Mouse (Mus musculus) MEL (cell line): ENCODE measurements around the gene Ric8b. TPM values are rescaled to one million over a fixed set of nuclear protein-coding genes. Genes with fewer than 3 reads are reported as not detected.

Experiments used
- DNase-seq: peaks from one replicate; pipeline ENCODE4 v3.0.0; 2011; ENCODE audit warnings: low read depth, low spot score
- H3K27ac ChIP-seq: 2 replicates; pipeline ENCODE4 v1.5.1; 2012; ENCODE audit warnings: low read depth, mild to moderate bottlenecking, control low read depth, low read length, moderate library complexity; ENCODE audit not compliant: control insufficient read depth
- H3K27me3 ChIP-seq, 2 experiments: fragments of 150-350 bp in 1 of 2; sonication (generic) in 1 of 2; 2 replicates each; pipeline ENCODE4 v1.6.1; 2012; ENCODE audit warnings: low read length in 2 of 2, mild to moderate bottlenecking in 2 of 2, improper control_type of control experiment in 1 of 2, moderate library complexity in 1 of 2; ENCODE audit not compliant: insufficient read depth in 2 of 2, control insufficient read depth in 1 of 2
- H3K36me3 ChIP-seq, 2 experiments: 2 replicates each; pipeline ENCODE4 v1.6.1; 2012 to 2014; ENCODE audit warnings: low read length in 2 of 2, improper control_type of control experiment in 1 of 2, inconsistent platforms in 1 of 2, mild to moderate bottlenecking in 1 of 2; ENCODE audit not compliant: insufficient read depth in 2 of 2, control insufficient read depth in 1 of 2
- H3K4me1 ChIP-seq, 2 experiments: fragments of 150-350 bp in 1 of 2; sonication (generic) in 1 of 2; 2 replicates each; pipeline ENCODE4 v1.6.1; 2012; ENCODE audit warnings: low read length in 2 of 2, improper control_type of control experiment in 1 of 2, mild to moderate bottlenecking in 1 of 2; ENCODE audit not compliant: insufficient read depth in 2 of 2, control insufficient read depth in 1 of 2
- H3K4me3 ChIP-seq, 2 experiments: fragments of 150-350 bp in 1 of 2; sonication (generic) in 1 of 2; 2 replicates each; pipeline ENCODE4 v1.5.1; 2012; ENCODE audit warnings: low read depth in 2 of 2, low read length in 2 of 2, mild to moderate bottlenecking in 2 of 2, moderate library complexity in 2 of 2, control low read depth in 1 of 2, improper control_type of control experiment in 1 of 2; ENCODE audit not compliant: control insufficient read depth in 1 of 2, insufficient read depth in 1 of 2
- H3K79me2 ChIP-seq: 2 replicates; pipeline ENCODE4 v1.6.1; 2012; ENCODE audit warnings: mild to moderate bottlenecking, low read length, moderate library complexity; ENCODE audit not compliant: control insufficient read depth, poor library complexity, insufficient read depth
- H3K9ac ChIP-seq: 2 replicates; pipeline ENCODE4 v1.6.1; 2012; ENCODE audit warnings: low read depth, mild to moderate bottlenecking, control low read depth, low read length, moderate library complexity; ENCODE audit not compliant: control insufficient read depth, poor library complexity, severe bottlenecking
- H3K9me3 ChIP-seq: fragments of 150-350 bp; sonication (generic); replicated peaks from 2 replicates; pipeline ENCODE4 v1.6.1; 2012; ENCODE audit warnings: mild to moderate bottlenecking, low read length, improper control_type of control experiment, moderate library complexity; ENCODE audit not compliant: insufficient read depth
- CTCF ChIP-seq, 3 experiments: IDR thresholded peaks in 2 of 3; conservative IDR thresholded peaks in 1 of 3; 2 replicates each; pipeline ENCODE4 v1.5.1; 2011 to 2012; ENCODE audit warnings: low read length in 3 of 3, low read depth in 2 of 3, mild to moderate bottlenecking in 2 of 3, improper control_type of control experiment in 1 of 3, inconsistent platforms in 1 of 3, mixed read lengths in 1 of 3, moderate library complexity in 1 of 3; ENCODE audit not compliant: control insufficient read depth in 1 of 3, insufficient read depth in 1 of 3, poor library complexity in 1 of 3, severe bottlenecking in 1 of 3
- GATA1 ChIP-seq: IDR thresholded peaks from 2 replicates; pipeline ENCODE4 v1.6.1; 2011; ENCODE audit warnings: low read depth, low read length, improper control_type of control experiment
- MYC ChIP-seq: IDR thresholded peaks from 2 replicates; pipeline ENCODE4 v1.6.1; 2011; ENCODE audit warnings: low read depth, mild to moderate bottlenecking, low read length, improper control_type of control experiment, moderate library complexity
- NELFE ChIP-seq: IDR thresholded peaks from 2 replicates; pipeline ENCODE4 v1.6.1; 2011; ENCODE audit warnings: low read depth, low read length, improper control_type of control experiment
- POLR2AphosphoS5 ChIP-seq: IDR thresholded peaks from 2 replicates; pipeline ENCODE4 v1.6.1; 2012; ENCODE audit warnings: low read depth, borderline replicate concordance, mild to moderate bottlenecking, inconsistent platforms, low read length, moderate library complexity, mixed read lengths
- RAD21 ChIP-seq: IDR thresholded peaks from 2 replicates; pipeline ENCODE4 v1.6.1; 2011; ENCODE audit warnings: mild to moderate bottlenecking, low read depth, low read length, improper control_type of control experiment
- SMC3 ChIP-seq: IDR thresholded peaks from 2 replicates; pipeline ENCODE4 v1.6.1; 2011; ENCODE audit warnings: low read depth, low read length, improper control_type of control experiment
- TBP ChIP-seq: IDR thresholded peaks from 2 replicates; pipeline ENCODE4 v1.8.0; 2011; ENCODE audit warnings: low read depth, low read length, improper control_type of control experiment
- UBTF ChIP-seq: IDR thresholded peaks from 2 replicates; pipeline ENCODE4 v1.6.1; 2012; ENCODE audit warnings: low read depth, mild to moderate bottlenecking, inconsistent platforms, low read length, improper control_type of control experiment, moderate library complexity, borderline replicate concordance; ENCODE audit not compliant: insufficient read depth
- USF2 ChIP-seq, 2 experiments: IDR thresholded peaks; 2 replicates each; pipeline ENCODE4 v1.6.1; 2011 to 2012; ENCODE audit warnings: improper control_type of control experiment in 2 of 2, low read length in 2 of 2, borderline replicate concordance in 1 of 2, inconsistent platforms in 1 of 2, low read depth in 1 of 2, mild to moderate bottlenecking in 1 of 2; ENCODE audit not compliant: insufficient read depth in 1 of 2
- polyA plus RNA-seq, 2 experiments: library from polyadenylated mRNA; stranded (reverse) in 1 of 2; unstranded in 1 of 2; fragments of >175 nt in 1 of 2; fragments of >200 nt in 1 of 2; gene quantifications; 2 replicates each; pipeline versions ENCODE4 v1.2.1 to v1.2.4; 2012; ENCODE audit warnings: low replicate concordance in 2 of 2, low read depth in 1 of 2; ENCODE audit not compliant: insufficient read length in 2 of 2, insufficient read depth in 1 of 2, missing spikeins in 1 of 2
- total RNA-seq: library from RNA; depleted of rRNA; stranded (reverse); fragments of 300-350 nt; gene quantifications from 2 replicates; pipeline ENCODE4 v1.2.3, GENCODE M21; 2012

The Ric8b gene
- total and polyA plus RNA-seq, 3 experiments, result 6.3 to 8.6 TPM; not detected in 1

DNA sequence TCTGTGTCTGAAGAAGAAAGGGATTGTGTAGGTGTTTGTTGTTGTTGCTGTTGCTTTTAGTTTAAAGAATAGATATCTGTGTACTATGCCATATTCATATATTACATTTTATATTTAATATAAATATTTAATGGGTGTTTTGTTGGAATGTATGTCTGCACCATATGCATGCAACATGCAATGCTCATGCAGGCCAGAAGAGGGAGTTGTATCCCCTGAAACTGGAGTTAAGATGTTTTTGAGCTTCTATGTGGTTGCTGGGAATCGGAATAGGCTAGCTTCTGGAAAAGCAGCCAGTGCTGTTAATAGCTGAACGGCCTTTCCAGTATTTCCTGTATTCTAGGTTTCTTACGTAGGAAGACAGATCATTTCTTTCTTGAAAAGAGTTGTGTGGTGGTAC lies 28.3 kb downstream of the Ric8b start:
- Histone ChIP-seq H3K79me2 (no peaks in the 10 kb centered on the region), H3K4me1 (no peaks in the 10 kb centered on the region), H3K27me3 (no peaks in the 10 kb centered on the region), H3K4me3 (no peak overlapping the region), H3K9me3 (no peaks in the 10 kb centered on the region), H3K9ac (no peak overlapping the region), H3K27ac (no peak overlapping the region), H3K36me3 (peaks cover 0 to 6% of the 10 kb centered on the region in 2 experiments; a peak in 2 of 4 replicates)
- peak; percentile 39 for DNase-seq
- TF ChIP-seq RAD21 (peak; percentile 38), USF2 (IDR thresholded peaks at IDR 0.05; ENCODE audit: borderline replicate concordance in 1 of 2, insufficient read depth in 1 of 2, low read depth in 1 of 2, low read length in 2 of 2) (no peak), SMC3 (peak; percentile 34; the same call in 1 of the 2 replicates), CTCF (IDR thresholded peaks at IDR 0.05 in 2 of 3, conservative IDR thresholded peaks at IDR 0.05 in 1 of 3; ENCODE audit: control insufficient read depth in 1 of 3, insufficient read depth in 1 of 3, low read depth in 2 of 3, low read length in 3 of 3, poor library complexity in 1 of 3, severe bottlenecking in 1 of 3) (peak; percentile 32 to 63 (median 48); a peak in 5 of 6 replicates)

DNA sequence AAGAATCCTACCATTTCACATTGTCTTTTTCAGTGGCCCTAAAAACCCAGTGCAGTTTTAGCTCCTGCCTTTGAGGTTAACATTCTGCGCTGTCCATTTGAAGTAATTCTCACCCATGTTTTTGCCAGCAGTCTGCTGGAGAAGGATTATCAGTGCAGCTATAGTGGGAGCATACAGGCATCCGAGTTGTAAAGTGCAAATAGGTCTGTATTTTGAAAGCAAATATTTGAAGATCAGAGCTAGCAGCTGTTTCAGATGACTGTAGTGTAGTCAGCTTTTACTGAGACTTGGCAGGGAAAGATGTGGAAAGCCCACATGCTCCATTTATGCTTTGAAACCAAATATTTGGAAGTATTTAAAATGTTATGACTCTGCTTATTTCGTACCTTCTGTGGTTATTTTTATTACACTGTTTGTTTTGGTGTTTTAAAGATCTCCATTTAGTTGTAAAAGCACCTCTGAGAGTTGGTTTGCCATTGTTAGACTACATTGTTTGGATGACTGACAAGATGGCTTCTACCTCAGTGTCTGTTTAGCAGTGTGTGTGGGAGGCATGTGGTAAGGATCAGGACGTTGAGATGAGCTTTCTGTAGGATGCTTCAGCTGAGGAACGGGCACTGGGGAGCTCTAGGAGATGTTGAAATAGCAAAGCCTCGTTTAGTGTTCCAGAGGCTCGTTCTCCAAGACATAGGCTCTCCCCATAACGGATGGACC lies 31.7 kb downstream of the Ric8b start:
- no peak for DNase-seq
- TF ChIP-seq GATA1 (no peak), POLR2AphosphoS5 (no peak)
- Histone ChIP-seq H3K9ac (no peak overlapping the region), H3K27me3 (no peaks in the 10 kb centered on the region), H3K27ac (no peak overlapping the region), H3K4me1 (no peaks in the 10 kb centered on the region), H3K4me3 (no peak overlapping the region), H3K36me3 (peaks cover 0 to 6% of the 10 kb centered on the region in 2 experiments; a peak in 2 of 4 replicates), H3K79me2 (no peaks in the 10 kb centered on the region), H3K9me3 (no peaks in the 10 kb centered on the region)

DNA sequence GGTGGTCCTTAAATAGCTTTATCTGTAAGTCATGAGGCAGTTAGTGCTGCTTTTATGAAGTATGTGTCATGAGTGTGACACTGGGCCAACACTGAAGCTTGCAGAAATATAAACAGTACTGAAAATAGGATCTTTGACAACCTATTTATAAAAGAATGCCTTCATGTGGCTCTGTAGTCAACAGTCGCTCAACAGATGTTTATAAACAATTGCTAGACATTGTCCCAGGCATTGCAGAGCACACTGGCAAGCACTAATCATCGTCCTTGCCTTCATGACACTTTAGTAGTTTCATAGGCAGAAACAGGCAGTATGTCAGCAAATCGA lies 32.2 kb downstream of the Ric8b start:
- Histone ChIP-seq H3K27ac (no peak overlapping the region), H3K4me3 (no peak overlapping the region), H3K9me3 (no peaks in the 10 kb centered on the region), H3K27me3 (no peaks in the 10 kb centered on the region), H3K79me2 (no peaks in the 10 kb centered on the region), H3K36me3 (peaks cover 0 to 6% of the 10 kb centered on the region in 2 experiments; a peak in 2 of 4 replicates), H3K4me1 (no peaks in the 10 kb centered on the region), H3K9ac (no peak overlapping the region)
- no peak for DNase-seq
- TF ChIP-seq MYC, result no peak
- no peak for TF ChIP-seq TBP
- no peak for TF ChIP-seq UBTF
- TF ChIP-seq NELFE, result no peak
